ENCODE assay signal across 8 mouse cellular contexts in the genomic region with DNA sequence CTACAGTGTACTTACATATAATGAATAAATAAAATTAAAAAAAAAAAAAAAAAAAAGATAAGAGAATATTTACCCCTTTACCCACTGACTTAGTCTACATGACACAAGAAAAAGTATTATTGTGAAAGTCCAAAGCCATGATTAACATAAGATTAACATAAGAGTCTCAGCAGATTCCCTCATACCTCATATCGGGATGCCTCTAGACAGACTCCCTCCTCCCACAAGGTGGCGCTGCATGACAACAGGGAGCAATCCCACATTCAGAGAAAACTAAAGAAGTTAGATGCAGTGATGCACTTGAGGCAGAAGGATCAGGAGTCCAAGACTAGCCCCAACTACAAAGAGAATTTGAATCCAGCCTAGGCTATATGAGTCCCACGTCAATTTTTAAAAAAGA. TPM values are rescaled to one million over a fixed set of nuclear protein-coding genes. Genes with fewer than 3 reads are reported as not detected.
DNase-seq lines count a peak whose midpoint lies in the region; ATAC-seq and TF ChIP-seq lines count a peak whose summit lies in the region.

No protein-coding gene starts in this region.

- WGBS in heart, embryonic 11.5 days (ENCODE audit: insufficient replicate concordance): 17% methylated on average over 3 of the region's 3 CpGs
- 19% methylated on average over 3 of the region's 3 CpGs for WGBS in midbrain, embryonic 11.5 days

- no peak for ATAC-seq in heart, embryonic 11.5 days (replicated peaks; ENCODE audit: insufficient number of reproducible peaks, low FRiP score, low TSS enrichment)
- peak; percentile 63 for ATAC-seq in midbrain, embryonic 11.5 days (ENCODE audit: low FRiP score)

- H3K9ac ChIP-seq in heart, embryonic 11.5 days (ENCODE audit: low read depth, low read length): no peak overlapping the region
- H3K9ac ChIP-seq in midbrain, embryonic 11.5 days (ENCODE audit: low read length): no peak overlapping the region

- TF ChIP-seq CTCF in gastrocnemius, adult 2 months (IDR thresholded peaks at IDR 0.05): peak; percentile 88

- H3K9me3 ChIP-seq in heart, embryonic 11.5 days (replicated peaks; ENCODE audit: control insufficient read depth, low read length): no peaks in the 10 kb centered on the region
- H3K9me3 ChIP-seq in midbrain, embryonic 11.5 days (ENCODE audit: control insufficient read depth, low read length): no peaks in the 10 kb centered on the region

- H3K36me3 ChIP-seq in heart, embryonic 11.5 days (ENCODE audit: control insufficient read depth, insufficient read depth, low read length): no peaks in the 10 kb centered on the region
- H3K36me3 ChIP-seq in midbrain, embryonic 11.5 days (ENCODE audit: control insufficient read depth, insufficient read depth, low read length): no peaks in the 10 kb centered on the region

- no peak overlapping the region for H3K4me2 ChIP-seq in heart, embryonic 11.5 days
- no peak overlapping the region for H3K4me2 ChIP-seq in midbrain, embryonic 11.5 days

- intact Hi-C loops in gastrocnemius, adult 2 months (cut with DNase I): loop anchor here (1.0 kb wide), 2 partner anchors 68 to 123 kb away; no protein-coding TSS in a partner anchor
- intact Hi-C loops in left cerebral cortex, postnatal 25 days (cut with DNase I): loop anchor here (1.0 to 5.0 kb wide), 3 partner anchors 68 to 214 kb away; no protein-coding TSS in a partner anchor

- peaks cover 18% of the 10 kb centered on the region; the same call in 1 of the 2 replicates for H3K4me1 ChIP-seq in heart, embryonic 11.5 days (ENCODE audit: control insufficient read depth, insufficient read depth, low read length)
- H3K4me1 ChIP-seq in midbrain, embryonic 11.5 days (ENCODE audit: control insufficient read depth, insufficient read depth, low read length): no peaks in the 10 kb centered on the region

- peak; percentile 86 for DNase-seq in heart, adult 11 months
- DNase-seq in cerebellum, postnatal 25 days: peak; percentile 79 to 93
- DNase-seq in gastrocnemius, adult 2 months: peak; percentile 88
- peak; percentile 90 for DNase-seq in induced T-regulatory cell, adult 2 months (ENCODE audit: low read depth)
- peak; percentile 66 to 78 for DNase-seq in left cerebral cortex, postnatal 25 days (ENCODE audit: low spot score in 2 of 2)
- DNase-seq in midbrain, embryonic 11.5 days (ENCODE audit: low spot score, missing footprints): peak; percentile 95
- peak; percentile 64 to 83 for DNase-seq in spleen, adult 18-20 months

- no peak overlapping the region for H3K4me3 ChIP-seq in heart, embryonic 11.5 days (ENCODE audit: low read depth, low read length)
- H3K4me3 ChIP-seq in gastrocnemius, adult 2 months: no peak overlapping the region
- H3K4me3 ChIP-seq in midbrain, embryonic 11.5 days (ENCODE audit: low read depth, low read length): no peak overlapping the region

- H3K27me3 ChIP-seq in heart, embryonic 11.5 days (ENCODE audit: control insufficient read depth, insufficient read depth, low read length): no peaks in the 10 kb centered on the region
- H3K27me3 ChIP-seq in midbrain, embryonic 11.5 days (ENCODE audit: control insufficient read depth, insufficient read depth, low read length): no peaks in the 10 kb centered on the region

- H3K27ac ChIP-seq in heart, embryonic 11.5 days (ENCODE audit: low read depth, low read length): no peak overlapping the region
- no peak overlapping the region for H3K27ac ChIP-seq in gastrocnemius, adult 2 months
- H3K27ac ChIP-seq in midbrain, embryonic 11.5 days (ENCODE audit: low read depth, low read length): no peak overlapping the region

RNA-seq across cellular contexts. Expression of gene Ppp1r13b, which starts 29.7 kb away (rescaled TPM):
- polyA plus RNA-seq in heart, embryonic 11.5 days (2014; fragmentation: Nextera tagmentation; extraction: Ambion mirVana): 15.8 and 16.5 TPM in 2 replicates
- total RNA-seq in gastrocnemius, adult 2 months (2021): 1 to 10 TPM; 6.7 to 7.1 TPM
- 10 to 100 TPM; 58.4 to 63.9 TPM for total RNA-seq in left cerebral cortex, postnatal 25 days (2021)
- polyA plus RNA-seq in midbrain, embryonic 11.5 days (2014; fragmentation: Nextera tagmentation; extraction: Ambion mirVana): 4.9 and 6.3 TPM in 2 replicates

Comparison
In these comparisons a context has a peak if more than half of its experiments do, and no peak if none do; other contexts are left out.
1. RNA of gene Ppp1r13b, which starts 29.7 kb away (total RNA-seq): 58.4 to 63.9 TPM in left cerebral cortex, postnatal 25 days; 6.7 to 7.1 TPM in gastrocnemius, adult 2 months; every median in the first group is over 4 times any median in the second.
2. Peak in every context shown above with its lines, with median percentiles within 50 percentile points of each other: DNase-seq.